Mouse (Mus musculus) megakaryocyte progenitor cell, adult 5-6 weeks (primary cell): ENCODE data around the gene Zfc3h1. TPM values are rescaled to one million over a fixed set of nuclear protein-coding genes. Genes with fewer than 3 reads are reported as not detected.
A peak's percentile ranks its signal among the peaks of the same experiment; 100 is the strongest.

ENCODE experiments used
- ATAC-seq: replicated peaks from 2 replicates; pipeline ENCODE4 v1.8.0; 2016; ENCODE audit warnings: mild to moderate bottlenecking, moderate TSS enrichment, inconsistent platforms; ENCODE audit not compliant: poor library complexity
- total RNA-seq, 2 experiments: library from RNA; stranded (forward) in 1 of 2; stranded (reverse) in 1 of 2; fragments of 157-497, 149-512 nt in 1 of 2; fragments of 200-1000 nt in 1 of 2; gene quantifications; 2 replicates each; pipeline versions ENCODE4 v1.2.3 to v1.2.4; 2015 to 2017

Gene Zfc3h1
- total RNA-seq (2015) (34.4 and 51.9 TPM in 2 replicates), total RNA-seq (2017) (23.2 and 32.0 TPM in 2 replicates)

DNA sequence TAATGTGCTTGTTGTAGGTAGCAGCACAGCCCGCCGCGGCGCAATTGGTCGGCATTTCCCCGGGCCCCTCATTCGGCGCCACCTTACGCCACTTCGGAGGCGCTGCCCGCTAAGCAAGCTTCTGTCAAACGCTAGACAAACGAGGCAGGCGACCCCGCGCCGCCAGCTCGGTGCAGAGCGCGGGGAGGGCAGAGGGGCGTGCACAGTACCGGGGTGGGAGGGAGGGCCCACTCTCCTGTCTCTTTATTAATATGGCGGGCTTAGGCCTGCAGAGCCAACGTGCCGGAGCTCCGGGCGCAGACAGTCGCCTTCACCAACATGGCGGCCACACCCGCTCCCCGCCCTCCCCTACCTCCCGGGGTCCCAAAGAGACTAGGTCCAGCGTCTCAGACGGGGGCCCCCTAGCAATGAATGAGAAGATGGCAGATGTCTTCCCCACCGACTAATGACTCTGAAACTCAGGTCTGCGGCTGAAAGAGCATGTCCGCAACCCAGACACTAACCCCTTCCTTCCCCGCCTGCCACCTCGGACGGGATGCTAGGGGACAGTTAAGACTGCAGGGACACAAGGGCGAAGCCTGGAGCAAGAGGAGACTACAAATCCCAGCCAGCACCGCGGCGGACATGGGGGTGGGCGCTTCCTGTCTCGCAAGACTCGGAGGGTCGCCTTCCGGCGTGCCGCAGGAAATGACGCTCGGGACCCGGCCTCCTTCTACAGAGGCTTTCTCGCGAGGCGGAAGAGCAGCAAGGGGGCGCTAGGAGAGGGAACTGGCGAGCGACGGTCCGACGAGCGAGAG, at the start of gene Zfc3h1, which contains the start of gene Thap2:
TSS of gene Zfc3h1 (plus strand) at position 739 of the 797 bp plus-strand sequence.
TSS of gene Thap2 (minus strand) at position 223 of the 797 bp plus-strand sequence.
- peak; percentile 83 for ATAC-seq

DNA sequence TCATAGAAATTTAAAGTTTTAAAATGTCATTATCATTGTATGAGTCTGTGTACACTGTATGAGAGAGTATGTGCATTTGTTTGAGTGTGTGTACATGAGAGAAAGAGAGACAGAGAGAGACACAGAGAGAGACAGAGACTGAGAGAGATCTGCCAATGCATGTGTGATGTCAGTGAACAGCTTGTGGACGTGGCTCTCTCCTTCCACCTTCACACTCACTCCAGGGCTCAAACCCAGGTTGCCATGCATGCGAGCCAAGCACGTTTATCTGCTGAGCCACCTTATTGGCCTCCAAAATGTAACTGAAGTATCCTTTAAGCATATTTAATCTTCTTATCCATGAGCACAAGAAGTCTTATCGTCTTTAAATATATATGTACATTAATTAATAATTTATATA, 47.9 kb upstream of the Zfc3h1 start:
- ATAC-seq = no peak

DNA sequence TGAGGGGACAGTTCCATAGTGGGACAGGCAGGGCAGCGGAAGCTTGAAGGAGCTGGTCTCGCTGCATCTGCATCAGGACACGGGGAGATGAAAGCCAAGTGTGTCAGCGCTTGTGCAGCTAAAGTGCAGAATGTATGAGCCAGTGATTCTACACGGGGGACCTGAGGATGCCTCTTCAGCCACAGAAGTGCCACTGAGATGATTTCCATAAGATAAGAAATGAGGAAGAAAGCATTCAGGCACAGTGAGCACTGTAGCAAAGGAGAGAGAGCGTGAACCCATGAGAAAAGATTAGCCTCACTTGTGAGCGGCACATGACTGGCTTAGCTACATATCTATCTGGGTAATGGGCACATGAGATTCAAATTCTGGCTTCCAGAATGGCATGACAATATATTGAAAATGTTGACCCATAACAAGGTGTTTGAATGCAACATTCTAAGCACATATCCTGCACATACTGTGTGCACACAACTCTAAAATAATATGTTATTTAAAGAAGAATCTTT, 44.9 kb upstream of the Zfc3h1 start:
- peak; percentile 35; the same call in 1 of the 2 replicates for ATAC-seq

DNA sequence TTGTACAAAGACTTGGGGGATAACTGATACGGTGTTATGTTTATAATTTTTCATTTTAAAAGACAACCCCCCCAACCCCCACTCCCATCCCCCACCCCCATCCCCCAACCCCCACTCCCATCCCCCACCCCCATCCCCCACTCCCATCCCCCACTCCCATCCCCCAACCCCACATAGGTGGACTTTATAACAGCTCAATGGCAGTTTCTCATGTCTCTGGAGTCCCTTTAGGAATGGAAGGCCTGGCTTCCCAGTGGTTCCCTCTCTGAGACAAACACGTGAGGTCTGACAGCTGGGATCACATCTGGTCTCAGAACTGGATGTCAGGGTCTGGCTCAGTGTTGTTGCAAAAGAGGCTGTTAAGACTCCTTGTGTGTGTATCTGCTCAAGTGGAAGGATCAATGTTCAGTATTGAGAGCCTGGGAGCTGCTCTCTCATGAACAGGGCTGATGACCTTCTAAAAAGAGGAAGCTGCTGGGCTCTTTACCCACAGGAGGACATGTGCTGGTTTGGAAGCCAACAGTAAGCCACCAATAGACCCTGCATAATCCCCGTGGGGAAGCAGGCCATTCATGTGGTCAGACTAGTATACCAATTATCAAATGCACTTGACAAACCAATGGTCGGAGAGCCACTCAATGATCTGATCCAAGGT, 41.9 kb upstream of the Zfc3h1 start:
- ATAC-seq = peak; percentile 84

DNA sequence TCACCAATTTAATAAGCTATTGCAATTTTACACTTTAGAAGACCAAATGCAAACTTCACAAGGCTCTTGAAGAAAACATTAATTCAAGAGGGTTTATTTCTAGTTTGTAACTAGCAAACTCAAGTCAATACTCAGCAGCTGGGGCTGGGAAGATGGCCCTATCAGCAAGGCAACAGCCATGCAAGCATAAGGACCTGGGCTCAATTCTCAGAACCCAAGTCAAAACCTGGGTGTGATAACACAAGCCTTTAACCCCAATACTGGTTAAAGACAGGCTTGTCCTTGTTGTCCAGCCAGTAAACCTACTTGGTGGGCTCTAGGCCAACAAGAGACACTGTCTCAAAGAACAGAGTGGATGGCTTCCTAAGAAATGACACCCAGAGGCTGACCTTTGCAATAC, 38.3 kb upstream of the Zfc3h1 start:
- no peak for ATAC-seq

DNA sequence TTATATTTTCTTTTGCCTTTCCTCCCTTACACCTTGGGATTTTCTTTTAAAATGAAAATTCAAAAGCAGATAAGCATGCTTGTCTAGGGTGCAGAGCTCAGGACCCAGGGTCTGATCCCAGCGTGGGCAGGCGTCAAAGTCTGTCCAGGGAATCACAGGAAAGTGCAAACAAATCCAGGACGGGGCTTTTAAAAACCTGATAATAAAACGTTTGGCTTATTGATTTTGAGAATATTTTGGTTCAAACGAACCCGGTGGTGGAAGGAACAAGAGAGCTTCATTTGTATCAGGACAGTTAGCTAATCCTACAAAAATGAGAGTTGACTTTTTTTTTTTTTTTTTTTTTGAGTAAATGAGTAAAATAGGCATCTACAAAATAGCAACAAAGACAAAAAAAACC, 36.6 kb upstream of the Zfc3h1 start:
- no peak for ATAC-seq

DNA sequence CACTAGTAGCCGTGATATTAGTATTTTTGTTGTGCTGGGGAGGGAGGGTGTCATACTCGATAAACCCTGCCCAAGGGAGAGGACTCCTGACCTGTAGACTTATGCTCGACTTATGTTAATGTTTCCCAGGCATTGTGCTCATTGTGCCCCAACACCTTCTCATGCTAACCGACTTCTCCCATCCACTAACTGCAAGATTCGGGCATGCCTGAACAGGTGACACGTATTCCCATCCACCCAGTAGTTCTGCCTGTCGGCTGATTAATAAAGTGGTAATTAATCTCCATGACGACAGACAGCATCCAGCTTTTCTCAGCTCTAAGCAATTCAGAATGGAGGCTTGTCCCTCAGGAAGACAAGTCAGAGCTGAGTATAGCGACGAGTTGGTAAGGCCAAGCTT, 35.7 kb upstream of the Zfc3h1 start:
- ATAC-seq = no peak

DNA sequence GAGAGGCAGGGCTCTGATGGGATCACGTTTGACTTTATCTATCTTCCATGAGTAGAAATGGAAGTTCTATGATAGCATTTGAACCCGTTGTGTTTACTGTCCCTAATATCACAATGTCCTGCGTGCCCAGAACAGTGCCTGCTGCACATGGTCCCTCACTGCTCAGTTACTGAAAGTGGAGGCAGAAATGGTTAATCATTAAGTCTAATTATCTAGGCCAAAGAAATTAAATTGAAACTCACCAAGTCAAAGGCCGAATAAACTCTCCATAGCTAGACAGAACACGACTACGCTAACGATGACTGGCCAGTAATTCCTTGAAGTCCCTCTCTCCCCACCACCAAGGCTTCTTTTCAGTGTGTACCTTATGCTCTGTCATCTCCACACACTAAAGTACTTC, 35.2 kb upstream of the Zfc3h1 start:
- no peak for ATAC-seq

DNA sequence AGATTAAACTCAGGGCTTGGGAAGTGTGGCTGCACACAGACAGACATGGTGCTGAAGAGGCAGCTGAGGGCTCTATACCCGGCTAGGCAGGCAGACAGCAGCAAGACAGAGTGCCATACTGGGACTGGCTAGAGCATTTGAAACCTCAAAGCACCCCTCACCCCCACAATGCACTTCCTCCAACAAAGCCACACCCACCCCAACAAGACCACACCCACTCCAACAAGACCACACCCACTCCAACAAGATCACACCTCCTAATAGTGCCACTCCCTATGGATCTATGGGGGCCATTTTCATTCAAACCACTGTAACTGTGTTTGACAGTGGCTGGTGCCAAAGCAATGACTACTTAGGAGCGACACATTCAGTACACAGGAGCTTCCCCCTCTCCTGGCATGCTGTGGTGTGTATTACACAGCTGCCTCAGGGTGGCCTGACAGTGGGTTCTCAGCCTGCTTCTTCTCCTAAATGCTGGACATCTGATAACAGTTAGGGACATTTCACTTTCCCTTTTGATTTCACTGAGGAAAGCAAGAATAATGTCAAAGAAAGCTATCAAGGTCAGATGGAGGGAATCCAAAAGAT, 33.9 kb upstream of the Zfc3h1 start:
- peak; percentile 58 for ATAC-seq

DNA sequence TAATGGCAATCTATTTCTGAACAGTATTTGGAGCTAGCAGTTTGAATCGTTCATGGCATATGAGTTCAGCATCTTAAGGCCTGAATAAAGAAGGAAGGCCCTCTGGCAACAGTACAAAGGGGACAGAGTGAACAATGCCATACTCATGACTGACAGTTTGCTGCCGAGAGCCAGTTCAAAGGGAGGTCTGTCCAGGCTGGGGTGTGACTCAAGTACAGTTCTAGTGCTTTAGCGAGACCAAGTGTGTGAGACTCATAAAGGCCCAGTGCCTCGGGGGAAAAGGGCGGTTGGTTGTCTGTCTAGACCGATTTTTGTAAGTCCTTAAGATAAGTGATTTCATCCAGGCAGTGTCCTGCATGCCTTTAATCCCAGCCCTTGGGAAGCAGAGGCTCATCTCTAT, 30.2 kb upstream of the Zfc3h1 start:
- ATAC-seq = no peak

DNA sequence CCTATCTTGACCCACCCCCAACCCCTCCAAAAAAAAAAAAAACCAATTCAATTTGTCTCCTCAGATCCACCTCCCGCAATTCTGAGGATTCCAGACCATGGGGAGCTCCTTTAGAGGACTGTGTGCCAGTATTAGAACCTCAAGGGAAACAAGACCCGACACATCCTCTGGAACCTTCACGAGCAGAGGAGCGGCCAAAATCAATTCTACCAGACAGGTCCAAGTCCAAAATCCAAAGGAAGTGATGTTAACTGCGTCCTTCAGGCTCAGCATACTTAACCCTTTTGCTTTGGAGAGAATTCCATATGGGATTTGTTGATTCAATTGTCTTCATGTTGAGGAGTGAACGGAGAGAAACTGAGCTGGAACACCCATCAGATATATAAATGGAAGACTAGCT, 29.7 kb upstream of the Zfc3h1 start:
- ATAC-seq = no peak

DNA sequence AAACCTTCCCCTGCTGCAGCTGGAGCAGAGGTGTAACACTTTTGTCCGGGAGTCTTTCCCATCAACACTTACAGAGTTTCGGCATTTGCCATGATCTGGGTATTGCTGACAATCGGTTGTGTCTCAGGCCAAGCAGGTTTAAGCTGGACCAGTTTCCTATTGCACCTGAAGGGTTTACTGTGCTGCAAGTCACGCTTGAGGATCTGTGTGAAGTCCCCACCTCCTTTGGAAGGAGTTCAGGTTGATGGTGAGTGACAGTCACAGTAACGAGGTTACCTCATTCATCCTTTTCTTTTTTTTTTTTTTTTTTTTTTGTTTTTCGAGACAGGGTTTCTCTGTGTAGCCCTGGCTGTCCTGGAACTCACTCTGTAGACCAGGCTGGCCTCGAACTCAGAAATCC, 28.7 kb upstream of the Zfc3h1 start:
- no peak for ATAC-seq

DNA sequence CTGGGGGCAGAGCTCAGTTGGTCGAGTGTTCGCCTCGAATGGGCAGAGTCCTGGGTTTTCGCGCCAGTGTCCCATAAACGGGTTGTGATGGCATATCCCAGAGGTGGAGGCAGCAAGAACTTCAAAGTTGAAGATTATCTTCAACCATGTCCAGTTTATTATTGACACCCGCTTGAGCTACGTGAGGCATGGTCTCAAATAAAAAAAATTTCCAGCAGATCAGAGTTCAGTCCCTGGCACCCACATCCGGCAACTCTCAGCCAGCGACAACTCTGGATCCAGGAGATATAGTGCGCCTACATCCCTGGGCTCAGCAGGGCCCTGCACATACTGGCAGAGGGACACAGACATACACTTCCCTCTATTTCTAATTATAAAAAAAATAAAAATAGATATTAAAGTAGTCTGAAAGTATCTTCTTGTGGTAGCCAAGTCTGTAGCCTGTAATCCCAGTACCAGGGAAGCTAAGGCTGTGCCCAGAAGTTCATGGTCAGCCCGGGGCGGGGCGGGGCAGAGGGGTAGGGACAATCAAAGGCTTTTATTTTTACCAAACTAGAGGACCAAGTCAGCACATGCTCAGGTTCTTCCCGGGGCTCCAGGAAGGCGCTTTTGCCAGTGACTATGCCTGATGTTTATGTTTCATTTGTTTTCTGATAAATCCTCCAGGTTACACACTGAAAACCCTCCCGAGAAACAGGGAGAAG, 26.4 kb upstream of the Zfc3h1 start:
- no peak for ATAC-seq

DNA sequence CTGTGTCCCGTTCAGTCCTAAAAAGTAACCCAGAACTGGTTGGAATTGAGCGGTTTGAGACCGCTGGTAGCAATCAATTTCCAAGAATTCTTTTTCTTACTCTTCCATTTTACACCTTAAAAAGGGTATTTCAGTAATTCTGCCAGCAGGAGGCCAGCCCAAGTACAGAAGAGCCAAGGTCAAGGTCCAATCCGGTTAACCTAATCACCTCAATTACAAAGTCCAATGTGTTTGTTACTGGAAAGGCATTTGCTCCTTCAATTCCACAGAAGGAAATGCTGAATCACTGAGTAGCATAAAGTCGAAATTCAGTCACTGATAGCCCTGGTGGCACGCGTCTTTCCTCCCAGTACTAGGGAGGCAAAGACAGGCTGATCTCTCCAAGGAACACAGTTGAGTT, 25.7 kb upstream of the Zfc3h1 start:
- no peak for ATAC-seq

DNA sequence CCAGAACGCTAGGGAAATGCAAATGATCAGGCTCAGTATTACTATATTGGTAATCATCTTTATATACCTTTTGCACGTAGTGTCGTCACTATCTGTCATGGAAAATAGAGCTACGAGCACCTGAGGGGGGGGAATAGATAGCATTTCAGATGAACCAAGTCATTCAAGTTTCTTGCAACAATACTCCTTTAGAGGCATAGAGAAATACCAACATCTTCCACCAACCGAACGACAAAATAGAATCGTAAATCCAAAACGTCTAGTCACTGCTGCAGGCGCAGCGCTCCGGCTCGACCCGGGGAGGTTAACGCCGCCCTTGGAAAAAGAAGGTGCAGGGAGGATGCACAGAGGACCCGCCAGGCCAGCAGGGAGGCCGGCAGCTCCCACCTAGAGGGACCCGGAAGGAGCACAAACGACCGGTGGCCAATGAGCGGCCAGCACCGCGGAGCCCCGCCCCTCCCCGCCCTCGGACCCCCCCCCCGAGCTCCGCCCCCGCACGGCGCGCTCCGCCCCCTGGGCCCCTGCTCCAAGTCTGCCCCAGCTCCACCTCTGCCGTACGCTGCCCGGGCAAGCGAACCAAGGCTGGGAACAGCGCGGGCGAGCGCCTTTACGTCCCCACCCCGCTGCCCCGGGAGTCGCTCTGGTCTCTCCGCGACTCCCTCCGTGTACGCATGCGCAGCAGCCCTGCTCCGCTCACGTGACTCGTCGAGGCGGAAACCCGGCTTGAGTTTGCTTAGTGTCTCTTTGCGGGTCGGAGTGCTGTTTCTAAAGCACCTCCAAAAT, 22.7 kb upstream of the Zfc3h1 start, which contains the start of gene Tmem19:
TSS of gene Tmem19 (minus strand) at position 662 of the 783 bp plus-strand sequence.
- ATAC-seq = peak; percentile 94

DNA sequence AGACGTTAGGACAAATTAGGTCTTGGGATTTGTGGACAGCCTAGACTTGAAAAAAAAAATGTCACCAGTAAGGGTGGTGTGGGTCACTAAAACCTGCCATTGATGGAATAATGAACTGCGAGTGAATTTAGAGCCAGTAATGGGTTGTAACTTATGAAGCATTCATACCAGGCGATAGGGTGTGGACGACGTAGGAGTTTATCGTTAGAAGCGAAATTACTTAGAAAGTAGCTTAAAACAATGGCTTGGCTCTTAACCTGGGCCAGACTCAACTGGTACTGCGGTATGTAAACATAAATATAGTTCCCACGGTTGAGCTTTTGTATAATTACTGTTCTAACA, 22.2 kb upstream of the Zfc3h1 start:
- peak; percentile 15; the same call in 1 of the 2 replicates for ATAC-seq

DNA sequence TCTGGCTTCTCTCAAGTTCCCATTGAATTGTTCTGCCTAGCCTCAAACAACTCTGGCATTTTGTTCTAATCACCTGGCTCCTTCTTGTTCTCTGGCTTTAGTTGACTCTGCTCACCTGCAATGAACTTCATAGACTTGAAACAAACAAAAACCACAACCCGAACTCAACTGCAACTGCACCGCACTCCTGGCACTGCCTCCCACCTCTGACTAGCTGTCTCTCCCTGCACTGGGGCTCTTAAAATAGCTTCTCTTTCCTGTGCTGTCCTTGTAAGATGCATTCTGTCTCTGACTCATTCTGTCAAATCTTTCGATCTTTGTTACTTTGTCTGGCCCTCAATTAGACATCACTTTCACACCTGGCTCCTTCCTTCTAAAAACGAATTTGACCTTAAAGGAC, 21.6 kb upstream of the Zfc3h1 start:
- no peak for ATAC-seq

DNA sequence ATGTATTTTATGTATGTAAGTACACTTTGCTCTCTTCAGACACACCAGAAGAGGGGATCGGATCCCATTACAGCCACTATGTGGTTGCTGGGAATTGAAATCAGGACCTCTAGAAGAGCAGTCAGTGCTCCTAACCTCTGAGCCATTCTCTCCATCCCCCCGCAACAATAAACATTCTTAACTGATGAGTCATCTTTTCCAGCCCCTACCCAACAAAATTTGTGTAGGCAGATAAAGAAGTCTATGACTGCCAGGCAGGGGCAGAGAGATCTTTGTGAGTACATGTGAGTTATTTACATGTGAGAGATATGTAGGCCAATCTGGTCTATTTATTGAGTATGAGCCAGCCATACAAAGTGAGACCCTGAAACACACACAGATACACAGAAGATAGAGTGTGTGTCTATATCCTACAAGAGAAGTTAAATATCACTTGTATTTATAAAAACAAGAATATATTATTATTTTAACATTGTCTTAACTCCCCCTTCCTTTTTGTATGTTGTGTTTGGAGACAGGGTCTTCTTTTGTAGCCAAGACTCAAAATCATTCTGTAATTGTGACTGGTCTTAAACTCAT, 3.2 kb upstream of the Zfc3h1 start:
- ATAC-seq = no peak

DNA sequence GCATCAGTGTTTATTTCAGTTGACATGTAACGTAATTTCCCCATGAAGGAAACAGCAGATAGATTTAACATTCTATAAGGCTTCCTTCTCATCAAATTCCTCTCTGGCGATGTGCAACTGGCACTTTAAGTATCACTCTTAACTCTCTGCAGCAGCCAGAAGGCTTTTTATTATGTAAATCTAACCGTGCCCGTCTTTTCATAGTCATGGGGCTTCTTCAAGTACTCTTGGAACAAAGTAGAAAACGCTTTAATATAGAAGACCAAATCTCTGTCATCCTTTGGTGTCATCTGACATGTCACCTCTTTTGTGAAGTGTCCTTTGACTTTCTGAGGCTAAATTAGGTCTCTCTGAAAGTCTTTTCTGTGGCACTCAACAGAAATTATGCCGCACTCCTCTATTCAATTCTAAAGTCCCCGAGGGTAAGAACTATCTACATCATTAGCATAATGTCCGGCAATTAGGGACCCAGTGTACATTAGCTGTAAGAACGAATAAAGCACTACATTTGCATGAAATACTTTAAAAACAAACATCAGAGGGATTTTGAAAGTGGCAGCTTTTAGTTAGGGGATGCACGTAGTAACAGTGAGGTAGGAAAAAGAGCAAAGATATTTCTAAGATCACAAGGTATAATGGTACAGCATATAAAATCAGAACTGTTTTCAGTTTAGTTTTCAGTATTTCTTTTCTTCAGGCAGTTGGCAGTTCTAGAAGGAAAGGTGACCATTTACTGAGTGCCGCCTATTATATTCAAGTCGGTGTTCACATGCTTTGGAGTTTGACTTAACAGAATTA, 1.7 kb upstream of the Zfc3h1 start:
- ATAC-seq = no peak
